Mouse (Mus musculus): ENCODE data around the gene Rbpj.
A peak's percentile ranks its signal among the peaks of the same experiment; 100 is the strongest.

Rbpj gene

DNA sequence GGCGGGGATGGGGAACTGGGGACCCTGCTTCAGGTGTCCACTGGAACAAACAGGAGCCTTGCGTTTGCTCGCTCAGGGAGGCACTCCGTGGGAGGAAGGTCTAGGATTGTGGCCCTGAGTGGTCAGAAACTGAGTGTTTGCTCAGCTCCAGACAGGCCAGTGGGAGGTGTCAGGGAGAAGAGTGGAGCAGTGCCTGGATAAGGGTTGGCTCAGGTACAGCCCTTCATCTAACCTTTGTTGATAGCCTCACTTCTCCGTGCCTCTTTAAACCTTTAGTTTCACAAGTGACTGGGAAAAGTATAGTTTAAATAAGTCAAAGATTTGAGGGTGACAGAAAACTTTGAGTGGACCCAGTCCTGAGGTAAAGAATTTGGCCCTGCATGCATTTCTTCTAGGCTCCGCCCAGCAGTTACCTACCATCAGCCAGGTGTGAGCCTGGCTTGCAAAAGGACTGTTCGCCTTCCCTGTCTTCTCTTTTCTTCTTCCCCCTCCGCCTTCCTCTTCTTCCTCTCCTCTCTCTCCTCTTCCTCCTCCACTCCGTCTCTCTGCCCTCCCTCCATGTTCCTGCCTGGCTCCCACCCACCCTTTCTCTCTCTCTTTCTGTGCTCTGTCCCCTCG, 204.5 kb downstream of the Rbpj start:
- DNase-seq (ENCODE audit: low read depth, low spot score) = no peak

- no peak for DNase-seq (ENCODE audit: low read depth, low spot score)
Measured at GRCm38 (mm10) chr5:53671507-53671906, 205.6 kb downstream of the Rbpj start.

GRCm38 (mm10) chr5:53672352-53672751, 206.4 kb downstream of the Rbpj start:
- DNase-seq (ENCODE audit: low read depth, low spot score) = peak; percentile 77

GRCm38 (mm10) chr5:53673493-53674150, 207.7 kb downstream of the Rbpj start:
- peak; percentile 57 for DNase-seq (ENCODE audit: low read depth, low spot score)

DNA sequence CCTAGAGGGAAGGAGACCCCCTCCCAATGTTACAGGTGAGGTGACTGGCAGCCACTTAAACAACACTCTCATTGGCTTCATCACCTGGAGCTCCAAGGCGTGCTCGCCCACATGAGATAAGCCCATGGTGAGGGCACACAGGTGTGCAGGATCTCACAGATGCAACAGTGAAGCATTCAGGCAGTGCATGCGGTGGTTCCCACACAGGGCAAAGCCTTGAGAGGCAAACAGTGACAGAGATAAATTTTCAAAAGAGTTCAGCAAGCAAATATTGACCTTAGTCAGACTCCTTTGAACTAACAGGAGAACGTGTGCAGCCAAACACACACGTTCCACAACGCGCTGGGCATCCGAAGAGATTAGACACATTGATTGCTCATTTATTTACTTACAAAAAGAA, 210.7 kb downstream of the Rbpj start:
- DNase-seq (ENCODE audit: low read depth, low spot score) = no peak

GRCm38 (mm10) chr5:53678036-53678767, 212.2 kb downstream of the Rbpj start:
- no peak for DNase-seq (ENCODE audit: low read depth, low spot score)

GRCm38 (mm10) chr5:53679651-53680050, 213.7 kb downstream of the Rbpj start:
- DNase-seq (ENCODE audit: low read depth, low spot score) = no peak

- DNase-seq (ENCODE audit: low read depth, low spot score) = no peak
Measured at GRCm38 (mm10) chr5:53683916-53684315, 218.0 kb downstream of the Rbpj start.

- no peak for DNase-seq (ENCODE audit: low read depth, low spot score)
Measured at GRCm38 (mm10) chr5:53684417-53684816, 218.5 kb downstream of the Rbpj start.

GRCm38 (mm10) chr5:53685623-53686022, 219.7 kb downstream of the Rbpj start:
- no peak for DNase-seq (ENCODE audit: low read depth, low spot score)

GRCm38 (mm10) chr5:53686379-53686778, 220.4 kb downstream of the Rbpj start:
- no peak for DNase-seq (ENCODE audit: low read depth, low spot score)

- DNase-seq (ENCODE audit: low read depth, low spot score) = no peak
Measured at GRCm38 (mm10) chr5:53688326-53688725, 222.4 kb downstream of the Rbpj start.

DNA sequence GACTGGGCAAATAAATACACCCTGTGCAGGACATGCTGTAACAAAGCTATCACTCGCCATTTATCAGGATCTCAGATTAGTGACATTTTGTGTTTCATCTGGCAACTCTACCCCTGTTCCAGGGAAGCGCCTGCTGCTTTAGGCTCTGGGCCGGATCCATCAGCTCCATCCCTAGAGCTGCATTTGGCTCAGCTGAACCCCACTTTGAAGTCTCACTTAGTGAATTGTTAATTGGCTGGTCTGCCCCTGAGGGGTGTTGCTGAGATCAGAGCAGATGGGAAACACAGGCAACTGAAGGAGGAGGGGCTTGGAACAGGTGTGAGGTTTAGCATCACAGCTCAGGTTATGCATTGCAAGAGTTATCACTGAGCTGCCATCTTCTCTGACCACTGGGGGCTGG, 225.6 kb downstream of the Rbpj start:
- DNase-seq (ENCODE audit: low read depth, low spot score) = no peak

GRCm38 (mm10) chr5:53692100-53692499, 226.1 kb downstream of the Rbpj start:
- DNase-seq (ENCODE audit: low read depth, low spot score) = no peak

DNA sequence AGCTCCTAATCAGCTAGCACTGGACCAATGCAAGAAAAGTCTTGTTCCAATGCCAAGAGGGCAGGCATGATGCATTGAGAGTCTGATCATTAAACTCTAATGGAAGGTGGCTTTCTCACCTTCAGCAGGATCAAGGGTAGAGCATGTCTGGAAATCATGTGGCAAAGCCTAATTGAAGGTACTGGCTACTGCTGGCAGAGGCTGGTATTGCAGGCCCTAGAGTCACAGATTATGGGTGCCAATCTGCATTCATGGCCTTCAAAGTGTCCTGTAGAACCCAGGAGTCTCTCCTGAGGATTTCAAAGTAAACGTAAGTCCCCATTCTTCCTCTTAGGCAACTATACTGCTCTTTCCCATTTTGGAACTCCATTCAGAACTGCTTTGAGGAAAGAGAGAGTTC, 226.7 kb downstream of the Rbpj start:
- no peak for DNase-seq (ENCODE audit: low read depth, low spot score)

DNA sequence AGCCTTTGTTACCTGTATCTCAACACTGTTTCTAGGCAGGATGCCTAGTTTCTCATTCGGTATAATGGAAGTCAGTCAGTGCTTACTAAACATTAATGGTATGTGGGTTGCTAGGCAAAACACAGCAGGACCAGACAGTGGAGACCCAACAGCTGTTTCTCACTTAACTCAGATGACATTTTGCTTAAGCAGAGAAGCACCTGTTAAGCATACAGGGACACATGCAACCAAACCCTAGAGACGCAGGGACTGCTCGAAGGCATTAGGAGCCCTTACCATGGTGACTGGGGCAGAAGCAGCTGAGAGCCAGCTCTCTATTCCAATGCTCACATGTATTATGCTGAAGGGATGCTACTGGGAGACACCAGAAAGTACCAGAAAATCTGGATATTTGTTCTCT, 230.7 kb downstream of the Rbpj start:
- DNase-seq (ENCODE audit: low read depth, low spot score) = no peak

- no peak for DNase-seq (ENCODE audit: low read depth, low spot score)
Measured at GRCm38 (mm10) chr5:53697794-53698193, 231.8 kb downstream of the Rbpj start.

DNA sequence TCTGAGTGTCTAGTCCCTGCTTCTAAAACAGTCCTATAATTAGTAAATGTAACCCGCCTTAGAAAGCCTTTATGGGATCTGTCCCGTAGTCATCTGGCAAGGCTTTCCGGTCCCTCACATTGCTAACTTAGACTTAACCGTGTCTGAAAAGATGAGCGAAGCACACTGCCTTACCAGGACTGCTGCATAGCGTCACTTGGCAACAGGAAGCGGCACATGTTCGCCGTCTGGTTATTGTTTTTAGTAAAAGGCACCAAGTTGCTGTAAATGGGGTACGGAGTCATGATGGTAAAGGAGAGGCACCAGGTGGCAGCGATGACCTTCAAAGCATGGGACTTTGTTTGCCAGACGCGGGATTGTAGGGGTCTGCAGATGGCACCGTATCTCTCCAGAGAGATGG, 236.7 kb downstream of the Rbpj start:
- no peak for DNase-seq (ENCODE audit: low read depth, low spot score)
